Mouse (Mus musculus) spleen, adult 2 months (tissue): ENCODE results near the gene Sergef.

Experiments used
- CTCF ChIP-seq: fragments of 200-500 bp; IDR thresholded peaks from 2 replicates; pipeline ENCODE4 v1.5.1; 2011; ENCODE audit warnings: mild to moderate bottlenecking, inconsistent platforms; ENCODE audit not compliant: insufficient read depth, insufficient read length, insufficient replicate concordance; ENCODE audit errors: extremely low read depth
- POLR2A ChIP-seq: fragments of 200-500 bp; IDR thresholded peaks from 2 replicates; pipeline ENCODE4 v1.6.1; 2011; ENCODE audit warnings: low read depth, low read length, inconsistent platforms

GRCm38 (mm10) chr7:46477456-46477855 lies 162.2 kb downstream of the Sergef start:
- TF ChIP-seq POLR2A (no peak), CTCF (no peak)
